Mouse (Mus musculus) intestine, embryonic 14.5 days (tissue): Measurements from ENCODE around the gene Ptcd3. TPM values are rescaled to one million over a fixed set of nuclear protein-coding genes. Genes with fewer than 3 reads are reported as not detected.
A peak's percentile ranks its signal among the peaks of the same experiment; 100 is the strongest.
"Not testable (repeated sequence)": the region's sequence is repeated elsewhere in the genome, so short reads cannot be mapped to it uniquely, and the experiment has no call there.

Source experiments
- ATAC-seq: fragments of 200-750 bp; cut with Nextera tagmentation; replicated peaks from 2 replicates; pipeline ENCODE4 v1.8.0; 2017; ENCODE audit warnings: low read depth, moderate number of reproducible peaks, moderate TSS enrichment, moderate library complexity; ENCODE audit not compliant: low FRiP score, low TSS enrichment
- DNase-seq: peaks from one replicate; pipeline ENCODE4 v3.0.0-alpha.2; 2018; ENCODE audit warnings: low spot score
- H3K27ac ChIP-seq: fragments of 300-500 bp; sonication (generic); 2 replicates; pipeline ENCODE4 v1.5.1; 2014; ENCODE audit warnings: low read depth, mild to moderate bottlenecking, control low read depth
- H3K27me3 ChIP-seq: fragments of 300-500 bp; sonication (generic); replicated peaks from 2 replicates; pipeline ENCODE4 v1.6.1; 2014; ENCODE audit warnings: low read length, control low read depth; ENCODE audit not compliant: control insufficient read depth, insufficient read depth
- H3K36me3 ChIP-seq: fragments of 300-500 bp; sonication (generic); 2 replicates; pipeline ENCODE4 v1.6.1; 2014; ENCODE audit warnings: low read length, control low read depth; ENCODE audit not compliant: control insufficient read depth, insufficient read depth
- H3K4me1 ChIP-seq: fragments of 300-500 bp; sonication (generic); replicated peaks from 2 replicates; pipeline ENCODE4 v1.6.1; 2014; ENCODE audit warnings: low read length, control low read depth, mixed read lengths; ENCODE audit not compliant: control insufficient read depth, insufficient read depth
- H3K4me2 ChIP-seq: fragments of 300-500 bp; sonication (generic); 2 replicates; pipeline ENCODE4 v1.6.1; 2014; ENCODE audit warnings: low read length
- H3K4me3 ChIP-seq: fragments of 300-500 bp; sonication (generic); 2 replicates; pipeline ENCODE4 v1.5.1; 2014; ENCODE audit warnings: low read depth, low read length, control low read depth, mixed read lengths
- H3K9ac ChIP-seq: fragments of 300-500 bp; sonication (generic); 2 replicates; pipeline ENCODE4 v1.6.1; 2014; ENCODE audit warnings: mild to moderate bottlenecking, low read length
- H3K9me3 ChIP-seq: fragments of 300-500 bp; sonication (generic); 2 replicates; pipeline ENCODE4 v1.6.1; 2016; ENCODE audit warnings: low read length, control low read depth; ENCODE audit not compliant: control insufficient read depth
- WGBS: fragments of 180-500 bp; shearing (Covaris S2); extraction: QIAGEN DNeasy Blood & Tissue Kit; methylation state at CpG from one replicate; pipeline ENCODE4 v1.1.7; 2014; 5-methylcytosine and 5-hydroxymethylcytosine counted together
- polyA plus RNA-seq: library from polyadenylated mRNA; unstranded; fragments of >200 nt; fragmentation: Nextera tagmentation; extraction: Ambion mirVana; gene quantifications from 2 replicates; pipeline ENCODE4 v1.2.1, GENCODE M21; 2014

Ptcd3 gene
- polyA plus RNA-seq, 1 experiment from 2014 or later = 116 TPM

- WGBS = 88% methylated on average over 6 of the region's 6 CpGs
- ATAC-seq = not testable (repeated sequence)
Observed at GRCm38 (mm10) chr6:71846906-71847305, 61.6 kb downstream of the Ptcd3 start.

GRCm38 (mm10) chr6:71840597-71841290 lies 67.8 kb downstream of the Ptcd3 start:
- Histone ChIP-seq H3K27me3 (no peaks in the 10 kb centered on the region), H3K9me3 (no peaks in the 10 kb centered on the region), H3K4me1 (no peaks in the 10 kb centered on the region), H3K4me3 (no peak overlapping the region), H3K36me3 (peaks cover 15% of the 10 kb centered on the region), H3K27ac (no peak overlapping the region), H3K4me2 (no peak overlapping the region), H3K9ac (no peak overlapping the region)
- ATAC-seq = no peak
- 100% methylated on average over 1 of the region's 1 CpGs for WGBS
- no peak for DNase-seq

More at GRCm38 (mm10) chr6:71846906-71847305, 61.6 kb downstream of the Ptcd3 start:
- DNase-seq, H3K27me3 ChIP-seq, H3K9me3 ChIP-seq, H3K4me1 ChIP-seq, H3K4me3 ChIP-seq, H3K4me2 ChIP-seq, H3K9ac ChIP-seq, H3K27ac ChIP-seq: not testable (repeated sequence)
- H3K36me3 ChIP-seq = peaks cover 62% of the 10 kb centered on the region

- Histone ChIP-seq H3K27ac (no peak overlapping the region), H3K9ac (no peak overlapping the region), H3K27me3 (no peaks in the 10 kb centered on the region), H3K4me3 (no peak overlapping the region), H3K4me1 (no peaks in the 10 kb centered on the region), H3K36me3 (peaks cover 6% of the 10 kb centered on the region; the same call in 1 of the 2 replicates), H3K4me2 (no peak overlapping the region), H3K9me3 (no peaks in the 10 kb centered on the region)
- ATAC-seq (no peak), DNase-seq (no peak)
Observed at GRCm38 (mm10) chr6:71839815-71840214, 68.7 kb downstream of the Ptcd3 start.

GRCm38 (mm10) chr6:71836811-71837210 lies 71.7 kb downstream of the Ptcd3 start:
- Histone ChIP-seq H3K27ac (no peak overlapping the region), H3K9me3 (no peaks in the 10 kb centered on the region), H3K36me3 (0 out of 2 replicates have a peak, but pooled peaks cover 4% of the 10 kb centered on the region), H3K9ac (no peak overlapping the region), H3K27me3 (no peaks in the 10 kb centered on the region), H3K4me2 (no peak overlapping the region), H3K4me1 (peaks cover 7% of the 10 kb centered on the region; the same call in 1 of the 2 replicates), H3K4me3 (no peak overlapping the region)
- 75% methylated on average over 2 of the region's 2 CpGs for WGBS
- DNase-seq = no peak
- ATAC-seq = no peak

- WGBS = under 1% methylated on average over 21 of the region's 21 CpGs
- peak overlapping the region; percentile 88 for H3K27ac ChIP-seq
- H3K4me2 ChIP-seq = peak overlapping the region; percentile 88
- DNase-seq = peak; percentile 91
- ATAC-seq = peak; percentile 99
- H3K9me3 ChIP-seq = no peaks in the 10 kb centered on the region
- H3K36me3 ChIP-seq = 0 out of 2 replicates have a peak, but pooled peaks cover 4% of the 10 kb centered on the region
- peak overlapping the region; percentile 100 for H3K4me3 ChIP-seq
- H3K4me1 ChIP-seq = peaks cover 7% of the 10 kb centered on the region; the same call in 1 of the 2 replicates
- no peaks in the 10 kb centered on the region for H3K27me3 ChIP-seq
- peak overlapping the region; percentile 88 for H3K9ac ChIP-seq
Observed at GRCm38 (mm10) chr6:71831581-71831960, 77.0 kb downstream of the Ptcd3 start.

- H3K9ac ChIP-seq = peak within 1 kb of the TSS; percentile 88
- H3K4me1 ChIP-seq = peaks cover 7% of the 10 kb centered on the region; the same call in 1 of the 2 replicates
- no peaks in the 10 kb centered on the region for H3K27me3 ChIP-seq
- under 1% methylated on average over 63 of the region's 64 CpGs for WGBS
- no peaks in the 10 kb centered on the region for H3K9me3 ChIP-seq
- peak within 1 kb of the TSS; percentile 100 for H3K4me3 ChIP-seq
- H3K4me2 ChIP-seq = peak within 1 kb of the TSS; percentile 88
- ATAC-seq (peak; percentile 99), DNase-seq (peak; percentile 93)
- H3K36me3 ChIP-seq = no peaks in the 10 kb centered on the region
- peak within 1 kb of the TSS; percentile 88 for H3K27ac ChIP-seq
Observed at GRCm38 (mm10) chr6:71830690-71831580, 77.6 kb downstream of the Ptcd3 start, which contains the start of gene Immt. TSS of gene Immt (plus strand) at chr6:71831331.

Other genes starting within 250 kb of the Ptcd3 start
- 20.8 and 23.9 TPM in 2 replicates for gene Reep1, start 201.2 kb downstream of the Ptcd3 start, polyA plus RNA-seq
- gene Mrpl35, start 81.8 kb downstream of the Ptcd3 start, polyA plus RNA-seq = 68.4 and 79.1 TPM in 2 replicates
- gene Immt, start 77.4 kb downstream of the Ptcd3 start, polyA plus RNA-seq = 216 and 224 TPM in 2 replicates
- gene Polr1a, start 303 bp upstream of the Ptcd3 start, polyA plus RNA-seq = 32.9 and 35.2 TPM in 2 replicates
- 20.8 and 21.5 TPM in 2 replicates for gene St3gal5, start 188.8 kb upstream of the Ptcd3 start, polyA plus RNA-seq